Mouse (Mus musculus): ENCODE results near the gene Lmbr1l.
"Not testable (repeated sequence)": the region's sequence is repeated elsewhere in the genome, so short reads cannot be mapped to it uniquely, and the experiment has no call there.

Lmbr1l gene

GRCm38 (mm10) chr15:98924682-98925081, 6.7 kb upstream of the Lmbr1l start:
- Histone ChIP-seq H3K27me3 (ENCODE audit: control insufficient read depth, insufficient read depth, low read length, poor library complexity, severe bottlenecking) (no peaks in the 10 kb centered on the region; the same call in 1 of the 2 replicates), H3K36me3 (ENCODE audit: control insufficient read depth, insufficient read depth, low read length, poor library complexity, severe bottlenecking) (no peaks in the 10 kb centered on the region; the same call in 1 of the 2 replicates)
- DNase-seq (ENCODE audit: low read depth, low spot score): no peak

- no peak for DNase-seq (ENCODE audit: low read depth, low spot score)
- no peaks in the 10 kb centered on the region; the same call in 1 of the 2 replicates for H3K36me3 ChIP-seq (ENCODE audit: control insufficient read depth, insufficient read depth, low read length, poor library complexity, severe bottlenecking)
- no peaks in the 10 kb centered on the region for H3K27me3 ChIP-seq (ENCODE audit: control insufficient read depth, insufficient read depth, low read length, poor library complexity, severe bottlenecking)
These were observed 5.1 kb upstream of the Lmbr1l start for GRCm38 (mm10) chr15:98923031-98923537.

- H3K27me3 ChIP-seq (ENCODE audit: control insufficient read depth, insufficient read depth, low read length, poor library complexity, severe bottlenecking): no peaks in the 10 kb centered on the region
- no peak for DNase-seq (ENCODE audit: low read depth, low spot score)
- no peaks in the 10 kb centered on the region; the same call in 1 of the 2 replicates for H3K36me3 ChIP-seq (ENCODE audit: control insufficient read depth, insufficient read depth, low read length, poor library complexity, severe bottlenecking)
These were observed 4.5 kb upstream of the Lmbr1l start for GRCm38 (mm10) chr15:98922581-98922980.

GRCm38 (mm10) chr15:98921510-98921909, 3.5 kb upstream of the Lmbr1l start:
- H3K27me3 ChIP-seq (ENCODE audit: control insufficient read depth, insufficient read depth, low read length, poor library complexity, severe bottlenecking): no peaks in the 10 kb centered on the region
- DNase-seq (ENCODE audit: low read depth, low spot score): no peak

GRCm38 (mm10) chr15:98918499-98918895, 466 bp upstream of the Lmbr1l start:
- not testable (repeated sequence) for DNase-seq (ENCODE audit: low read depth, low spot score); H3K36me3 ChIP-seq (ENCODE audit: control insufficient read depth, insufficient read depth, low read length, poor library complexity, severe bottlenecking)

More at GRCm38 (mm10) chr15:98921510-98921909, 3.5 kb upstream of the Lmbr1l start:
- H3K36me3 ChIP-seq (ENCODE audit: control insufficient read depth, insufficient read depth, low read length, poor library complexity, severe bottlenecking): no peaks in the 10 kb centered on the region; the same call in 1 of the 2 replicates

GRCm38 (mm10) chr15:98917091-98917490, 940 bp downstream of the Lmbr1l start:
- Histone ChIP-seq H3K27me3 (ENCODE audit: control insufficient read depth, insufficient read depth, low read length, poor library complexity, severe bottlenecking) (no peaks in the 10 kb centered on the region), H3K36me3 (ENCODE audit: control insufficient read depth, insufficient read depth, low read length, poor library complexity, severe bottlenecking) (peaks cover 1% of the 10 kb centered on the region)
- DNase-seq (ENCODE audit: low read depth, low spot score): peak; percentile 20

More at GRCm38 (mm10) chr15:98918499-98918895, 466 bp upstream of the Lmbr1l start:
- H3K27me3 ChIP-seq (ENCODE audit: control insufficient read depth, insufficient read depth, low read length, poor library complexity, severe bottlenecking): not testable (repeated sequence)

GRCm38 (mm10) chr15:98916016-98916415, 2.0 kb downstream of the Lmbr1l start:
- no peak for DNase-seq (ENCODE audit: low read depth, low spot score)
- H3K36me3 ChIP-seq (ENCODE audit: control insufficient read depth, insufficient read depth, low read length, poor library complexity, severe bottlenecking): peaks cover 3% of the 10 kb centered on the region
- H3K27me3 ChIP-seq (ENCODE audit: control insufficient read depth, insufficient read depth, low read length, poor library complexity, severe bottlenecking): no peaks in the 10 kb centered on the region

- peak; percentile 25 for DNase-seq (ENCODE audit: low read depth, low spot score)
- Histone ChIP-seq H3K36me3 (ENCODE audit: control insufficient read depth, insufficient read depth, low read length, poor library complexity, severe bottlenecking) (peaks cover 5% of the 10 kb centered on the region), H3K27me3 (ENCODE audit: control insufficient read depth, insufficient read depth, low read length, poor library complexity, severe bottlenecking) (no peaks in the 10 kb centered on the region)
These were observed 3.1 kb downstream of the Lmbr1l start for GRCm38 (mm10) chr15:98914903-98915302.

GRCm38 (mm10) chr15:98904692-98905091, 13.3 kb downstream of the Lmbr1l start:
- Histone ChIP-seq H3K27me3 (ENCODE audit: control insufficient read depth, insufficient read depth, low read length, poor library complexity, severe bottlenecking) (no peaks in the 10 kb centered on the region; the same call in 1 of the 2 replicates), H3K36me3 (ENCODE audit: control insufficient read depth, insufficient read depth, low read length, poor library complexity, severe bottlenecking) (peaks cover 6% of the 10 kb centered on the region)
- DNase-seq (ENCODE audit: low read depth, low spot score): peak; percentile 65

GRCm38 (mm10) chr15:98902600-98902999, 15.4 kb downstream of the Lmbr1l start:
- no peak for DNase-seq (ENCODE audit: low read depth, low spot score)
- H3K27me3 ChIP-seq (ENCODE audit: control insufficient read depth, insufficient read depth, low read length, poor library complexity, severe bottlenecking): no peaks in the 10 kb centered on the region; the same call in 1 of the 2 replicates
- peaks cover 4% of the 10 kb centered on the region for H3K36me3 ChIP-seq (ENCODE audit: control insufficient read depth, insufficient read depth, low read length, poor library complexity, severe bottlenecking)

GRCm38 (mm10) chr15:98901530-98901929, 16.5 kb downstream of the Lmbr1l start:
- no peak for DNase-seq (ENCODE audit: low read depth, low spot score)
- peaks cover 4% of the 10 kb centered on the region; the same call in 1 of the 2 replicates for H3K36me3 ChIP-seq (ENCODE audit: control insufficient read depth, insufficient read depth, low read length, poor library complexity, severe bottlenecking)
- H3K27me3 ChIP-seq (ENCODE audit: control insufficient read depth, insufficient read depth, low read length, poor library complexity, severe bottlenecking): no peaks in the 10 kb centered on the region; the same call in 1 of the 2 replicates

GRCm38 (mm10) chr15:98897928-98898800, 19.9 kb downstream of the Lmbr1l start, which contains the start of gene Dhh:
Gene Dhh, minus strand, starts transcription at chr15:98898540.
- no peak for DNase-seq (ENCODE audit: low read depth, low spot score)
- Histone ChIP-seq H3K36me3 (ENCODE audit: control insufficient read depth, insufficient read depth, low read length, poor library complexity, severe bottlenecking) (no peaks in the 10 kb centered on the region), H3K27me3 (ENCODE audit: control insufficient read depth, insufficient read depth, low read length, poor library complexity, severe bottlenecking) (peaks cover 2% of the 10 kb centered on the region; the same call in 1 of the 2 replicates)

GRCm38 (mm10) chr15:98897495-98897894, 20.5 kb downstream of the Lmbr1l start:
- DNase-seq (ENCODE audit: low read depth, low spot score): no peak
- peaks cover 2% of the 10 kb centered on the region; the same call in 1 of the 2 replicates for H3K27me3 ChIP-seq (ENCODE audit: control insufficient read depth, insufficient read depth, low read length, poor library complexity, severe bottlenecking)

GRCm38 (mm10) chr15:98895635-98896589, 22.1 kb downstream of the Lmbr1l start:
- peaks cover 2% of the 10 kb centered on the region; the same call in 1 of the 2 replicates for H3K27me3 ChIP-seq (ENCODE audit: control insufficient read depth, insufficient read depth, low read length, poor library complexity, severe bottlenecking)
- H3K36me3 ChIP-seq (ENCODE audit: control insufficient read depth, insufficient read depth, low read length, poor library complexity, severe bottlenecking): no peaks in the 10 kb centered on the region
- no peak for DNase-seq (ENCODE audit: low read depth, low spot score)

More at GRCm38 (mm10) chr15:98897495-98897894, 20.5 kb downstream of the Lmbr1l start:
- no peaks in the 10 kb centered on the region for H3K36me3 ChIP-seq (ENCODE audit: control insufficient read depth, insufficient read depth, low read length, poor library complexity, severe bottlenecking)
